Comparison of ENCODE assay signal across 8 mouse cellular contexts in genomic region chr7:140857550-140858505, GRCm38 (mm10). TPM values are rescaled to one million over a fixed set of nuclear protein-coding genes. Genes with fewer than 3 reads are reported as not detected.
DNase-seq lines count a peak whose midpoint lies in the region; ATAC-seq lines count a peak whose summit lies in the region.

Gene Bet1l, minus strand, starts transcription at chr7:140857577.

- 41% methylated on average over 39 of the region's 40 CpGs for WGBS in embryonic facial prominence, embryonic 11.5 days
- 40% methylated on average over 40 of the region's 40 CpGs for WGBS in limb, embryonic 12.5 days
- WGBS in neural tube, embryonic 14.5 days: 34% methylated on average over 40 of the region's 40 CpGs

- peak; percentile 11; the same call in 1 of the 2 replicates for ATAC-seq in embryonic facial prominence, embryonic 11.5 days (replicated peaks; ENCODE audit: insufficient number of reproducible peaks, low FRiP score, low TSS enrichment, low read depth)
- ATAC-seq in limb, embryonic 12.5 days (ENCODE audit: insufficient number of reproducible peaks, insufficient read depth, low FRiP score, low TSS enrichment, low read depth): peak; percentile 38
- ATAC-seq in neural tube, embryonic 14.5 days (ENCODE audit: low read depth): peak; percentile 33

- H3K27me3 ChIP-seq in embryonic facial prominence, embryonic 11.5 days (ENCODE audit: control insufficient read depth, insufficient read depth, low read length): no peaks in the 10 kb centered on the region
- no peaks in the 10 kb centered on the region for H3K27me3 ChIP-seq in limb, embryonic 12.5 days
- no peaks in the 10 kb centered on the region for H3K27me3 ChIP-seq in neural tube, embryonic 14.5 days (ENCODE audit: control insufficient read depth, insufficient read depth, low read length)

- H3K27ac ChIP-seq in embryonic facial prominence, embryonic 11.5 days (replicated peaks; ENCODE audit: low read depth, low read length): peak within 1 kb of the TSS; percentile 66
- peak within 1 kb of the TSS; percentile 82 for H3K27ac ChIP-seq in limb, embryonic 12.5 days
- peak within 1 kb of the TSS; percentile 89 for H3K27ac ChIP-seq in neural tube, embryonic 14.5 days (ENCODE audit: low read depth, low read length)

- peak within 1 kb of the TSS; percentile 74 for H3K4me3 ChIP-seq in embryonic facial prominence, embryonic 11.5 days (ENCODE audit: low read depth, low read length)
- H3K4me3 ChIP-seq in limb, embryonic 12.5 days (replicated peaks): peak within 1 kb of the TSS; percentile 75
- peak within 1 kb of the TSS; percentile 67 for H3K4me3 ChIP-seq in neural tube, embryonic 14.5 days (ENCODE audit: low read depth, low read length)

- intact Hi-C loops in heart, postnatal 36 days (cut with DNase I): loop anchor here (1.0 to 5.0 kb wide), 3 partner anchors 24 to 334 kb away; partner anchors contain the start of genes Hras, Lrrc56 and Sirt3

- H3K9ac ChIP-seq in embryonic facial prominence, embryonic 11.5 days (replicated peaks; ENCODE audit: low read length): peak within 1 kb of the TSS; percentile 87
- peak within 1 kb of the TSS; percentile 90 for H3K9ac ChIP-seq in limb, embryonic 12.5 days (replicated peaks)
- H3K9ac ChIP-seq in neural tube, embryonic 14.5 days (replicated peaks; ENCODE audit: low read depth, low read length): peak within 1 kb of the TSS; percentile 81

- H3K4me1 ChIP-seq in embryonic facial prominence, embryonic 11.5 days (ENCODE audit: control insufficient read depth, insufficient read depth, low read length): peaks cover 2% of the 10 kb centered on the region
- H3K4me1 ChIP-seq in limb, embryonic 12.5 days (replicated peaks): peaks cover 25% of the 10 kb centered on the region
- H3K4me1 ChIP-seq in neural tube, embryonic 14.5 days (ENCODE audit: control insufficient read depth, insufficient read depth, low read length): peaks cover 21% of the 10 kb centered on the region

- no peak for DNase-seq in layer of hippocampus, adult 8-10 months (ENCODE audit: low spot score in 2 of 2)
- no peak for DNase-seq in layer of hippocampus, adult 9-10 months (ENCODE audit: low spot score)
- peak; percentile 37 for DNase-seq in ZHBTc4 (ENCODE audit: low read depth, low spot score)
- no peak for DNase-seq in embryonic facial prominence, embryonic 11.5 days (ENCODE audit: low spot score)
- no peak for DNase-seq in heart, postnatal 36 days
- DNase-seq in urinary bladder, postnatal 14 days (ENCODE audit: low spot score): no peak

- H3K36me3 ChIP-seq in embryonic facial prominence, embryonic 11.5 days (replicated peaks; ENCODE audit: control insufficient read depth, insufficient read depth, low read depth, low read length): peaks cover 17% of the 10 kb centered on the region
- H3K36me3 ChIP-seq in limb, embryonic 12.5 days: peaks cover 66% of the 10 kb centered on the region
- H3K36me3 ChIP-seq in neural tube, embryonic 14.5 days (ENCODE audit: control insufficient read depth, insufficient read depth, low read length): peaks cover 45% of the 10 kb centered on the region

- no peaks in the 10 kb centered on the region for H3K9me3 ChIP-seq in embryonic facial prominence, embryonic 11.5 days (replicated peaks; ENCODE audit: control insufficient read depth, low read length)
- H3K9me3 ChIP-seq in limb, embryonic 12.5 days: no peaks in the 10 kb centered on the region
- no peaks in the 10 kb centered on the region for H3K9me3 ChIP-seq in neural tube, embryonic 14.5 days (ENCODE audit: control insufficient read depth, low read length)

- H3K4me2 ChIP-seq in embryonic facial prominence, embryonic 11.5 days (ENCODE audit: low read depth, low read length): peak within 1 kb of the TSS; percentile 98
- H3K4me2 ChIP-seq in limb, embryonic 12.5 days: peak within 1 kb of the TSS; percentile 100
- peak within 1 kb of the TSS; percentile 97 for H3K4me2 ChIP-seq in neural tube, embryonic 14.5 days (ENCODE audit: low read depth, low read length)

RNA-seq across cellular contexts. Expression of gene Bet1l, which starts in this region (rescaled TPM):
- total RNA-seq in layer of hippocampus, adult 8-10 months (2022): 10 to 100 TPM; 24.8 to 28.6 (median 26.2) TPM
- 22.9 and 31.8 TPM in 2 replicates for polyA plus RNA-seq in embryonic facial prominence, embryonic 11.5 days (2014; fragmentation: Nextera tagmentation; extraction: Ambion mirVana)
- total RNA-seq in heart, postnatal 36 days (2021): 10 to 100 TPM; 10.3 to 11.0 TPM
- 38.3 and 38.9 TPM in 2 replicates for polyA plus RNA-seq in limb, embryonic 12.5 days (2016; fragmentation: Nextera tagmentation; extraction: Ambion mirVana)
- 55.8 and 60.1 TPM in 2 replicates for polyA plus RNA-seq in neural tube, embryonic 14.5 days (2014; fragmentation: Nextera tagmentation; extraction: Ambion mirVana)
